Mouse (Mus musculus) CD8-positive naive resting alpha-beta T cell, adult 2 months (primary cell): ENCODE results near the gene Fn3k.

Source experiments
- DNase-seq, 2 experiments: peaks; one replicate each; pipeline ENCODE4 v3.0.0; 2022; ENCODE audit warnings: low read depth in 2 of 2, low spot score in 2 of 2

Gene Fn3k

GRCm38 (mm10) chr11:121434156-121435155 is at the start of gene Fn3k:
Gene Fn3k, plus strand, starts transcription at chr11:121434913.
- DNase-seq: peak; percentile 79 to 88

- no peak for DNase-seq
Measured at GRCm38 (mm10) chr11:121387750-121388553, 46.8 kb upstream of the Fn3k start, which contains the start of gene Rab40b. Gene Rab40b, minus strand, starts transcription at chr11:121388251.

GRCm38 (mm10) chr11:121388554-121388945 is 46.2 kb upstream of the Fn3k start:
- DNase-seq: no peak

DNA sequence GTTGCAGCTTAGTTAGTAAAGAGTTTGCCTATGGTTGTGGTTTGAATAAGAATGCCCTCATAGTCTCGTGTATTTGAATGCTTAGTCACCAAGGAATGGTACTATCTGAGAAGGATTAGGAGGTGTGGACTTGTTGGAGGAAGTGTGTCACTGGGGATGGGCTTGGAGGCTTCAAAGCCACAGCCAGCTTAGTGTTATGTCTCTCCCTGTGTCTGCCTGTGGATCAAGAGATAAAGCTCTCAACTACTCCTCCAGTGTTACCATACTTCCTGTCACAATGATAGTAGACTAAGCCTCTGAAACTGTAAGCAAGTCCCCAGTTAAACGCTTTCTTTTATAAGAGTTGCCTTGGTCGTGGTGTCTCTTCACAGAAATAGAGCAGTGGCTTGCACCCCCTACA is 43.9 kb upstream of the Fn3k start:
- no peak for DNase-seq

DNA sequence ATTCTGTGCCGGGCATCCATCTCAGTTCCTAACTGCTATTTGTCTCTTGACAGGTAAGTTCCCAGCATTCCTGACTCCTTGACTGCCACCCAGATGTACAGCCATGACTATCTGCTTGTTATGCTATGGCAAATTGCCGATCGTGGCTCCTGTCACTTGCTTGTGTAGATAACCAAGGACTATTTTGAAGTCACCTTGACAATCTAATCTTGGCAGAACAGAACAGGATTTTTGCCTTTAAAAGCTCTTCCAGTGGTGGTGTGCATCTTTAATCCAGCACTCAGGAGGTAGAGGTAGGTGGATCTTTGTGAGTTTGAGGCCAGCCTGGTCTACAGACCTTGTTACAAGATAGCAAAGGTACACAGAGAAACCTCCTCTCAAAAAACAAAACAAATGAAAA is 42.3 kb upstream of the Fn3k start:
- no peak for DNase-seq

DNA sequence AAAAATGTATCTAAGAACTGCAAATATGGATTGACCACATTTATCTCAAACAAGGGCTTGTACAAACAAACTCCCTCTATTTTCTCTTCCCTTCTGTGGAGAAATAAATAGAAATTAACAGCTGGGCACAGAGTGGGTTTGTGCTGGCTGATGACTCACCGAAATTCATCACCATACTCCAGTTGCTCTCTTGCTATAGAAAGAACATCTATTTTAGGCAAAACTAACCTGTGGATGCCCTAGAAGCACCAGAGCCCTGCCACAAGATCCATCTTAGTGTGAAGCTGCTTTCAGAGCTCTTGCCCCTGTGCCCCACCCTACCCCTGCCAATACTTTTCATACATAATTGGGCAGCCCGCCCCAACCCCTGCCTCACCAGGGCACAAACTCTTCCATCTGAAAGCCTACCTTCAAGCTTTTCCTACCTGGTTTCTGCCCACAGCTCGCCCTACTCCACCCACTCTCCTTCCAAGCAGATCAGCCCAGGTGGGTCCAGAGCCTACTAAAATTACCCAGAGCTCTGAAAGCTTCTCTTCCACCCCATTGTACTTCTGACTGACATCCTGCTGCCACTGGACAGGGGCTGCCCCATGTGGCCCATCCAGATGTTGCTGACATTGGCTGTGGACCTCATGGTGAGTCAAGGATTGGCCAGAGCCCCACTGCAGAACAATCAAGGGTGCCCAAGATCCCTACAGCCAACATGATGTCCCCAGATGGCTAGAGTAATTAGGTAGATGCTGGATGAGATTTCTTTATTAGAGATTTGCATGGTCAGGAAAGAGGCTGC is 27.2 kb upstream of the Fn3k start:
- DNase-seq: no peak

- no peak for DNase-seq
Measured at GRCm38 (mm10) chr11:121414762-121415161, 20.0 kb upstream of the Fn3k start.

GRCm38 (mm10) chr11:121415351-121415750 is 19.4 kb upstream of the Fn3k start:
- no peak for DNase-seq

GRCm38 (mm10) chr11:121417971-121418370 is 16.7 kb upstream of the Fn3k start:
- DNase-seq: no peak

DNA sequence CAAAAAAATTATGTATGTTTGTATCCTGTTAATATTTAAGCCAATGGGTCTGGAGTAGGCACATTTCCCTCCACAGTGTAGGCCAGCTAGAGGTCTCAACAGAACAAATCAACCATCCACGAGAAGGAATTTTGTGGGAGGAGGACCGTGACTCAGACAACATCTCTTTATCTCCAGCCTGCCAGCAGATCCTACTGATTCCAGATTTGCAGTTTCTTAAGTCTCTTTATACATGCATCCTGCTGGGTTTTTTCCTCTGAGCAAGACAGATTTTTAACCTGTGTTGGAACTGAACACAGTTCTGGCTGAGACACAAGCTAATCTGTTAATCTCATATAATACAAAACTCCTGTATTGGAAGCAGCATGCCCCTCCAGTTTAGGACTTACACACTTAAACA is 15.8 kb upstream of the Fn3k start:
- no peak for DNase-seq

DNA sequence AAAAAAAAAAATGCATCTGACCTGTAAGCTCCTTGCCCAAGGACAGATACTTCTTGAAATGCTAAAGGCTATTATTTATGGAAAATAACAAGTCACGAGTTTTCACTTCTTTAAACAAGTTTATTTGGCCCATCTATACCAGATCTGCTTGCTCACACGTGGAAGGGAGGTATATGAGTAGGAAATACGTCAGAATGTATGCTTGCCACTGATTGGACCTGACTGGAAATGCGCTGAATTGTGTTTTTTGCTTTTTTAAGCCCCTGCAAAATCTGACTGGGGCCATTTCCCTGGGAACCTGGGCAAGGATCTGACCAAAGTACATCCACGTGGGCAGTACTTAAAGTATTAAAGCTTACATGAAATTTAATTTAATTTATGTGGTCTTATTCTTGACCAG is 14.3 kb upstream of the Fn3k start:
- no peak for DNase-seq

GRCm38 (mm10) chr11:121420830-121421552 is 13.7 kb upstream of the Fn3k start, which contains the start of gene Fn3krp:
Gene Fn3krp, plus strand, starts transcription at chr11:121421401.
- peak; percentile 94 to 99 for DNase-seq

DNA sequence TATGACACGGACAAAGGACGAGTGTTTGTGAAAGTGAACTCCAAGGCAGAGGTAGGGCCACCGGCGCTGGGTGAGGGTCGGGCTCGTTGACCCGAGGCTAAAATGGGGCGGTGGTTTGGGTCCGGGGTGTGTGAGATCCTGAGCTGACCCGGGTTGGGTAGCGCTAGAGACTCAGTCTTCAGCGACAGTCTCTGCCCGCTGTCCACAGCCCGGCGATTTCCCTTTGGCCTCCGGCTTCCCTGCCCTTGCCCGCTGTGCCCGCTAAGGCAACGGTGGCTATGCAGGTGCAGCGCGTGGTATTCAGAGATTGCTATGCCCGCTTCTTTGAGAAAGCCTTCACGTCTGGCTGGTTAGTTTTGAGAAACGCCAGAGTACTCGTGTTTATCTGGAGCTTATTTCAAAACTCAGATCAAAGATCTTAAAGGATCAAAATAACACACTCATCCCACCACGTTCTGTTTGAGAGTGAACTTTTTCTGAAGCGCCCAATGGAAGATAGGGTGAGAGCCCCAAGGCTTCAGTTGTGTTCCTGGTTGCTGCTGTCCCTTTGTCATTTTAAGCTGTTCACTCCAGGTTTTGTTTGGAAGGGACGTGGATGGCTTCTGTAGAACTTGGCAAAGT is 13.1 kb upstream of the Fn3k start:
- DNase-seq: peak in 1 of 2 experiments; percentile 1

- DNase-seq: no peak
Measured at GRCm38 (mm10) chr11:121433397-121433796, 1.3 kb upstream of the Fn3k start.

GRCm38 (mm10) chr11:121437236-121437635 is 2.5 kb downstream of the Fn3k start:
- DNase-seq: no peak

GRCm38 (mm10) chr11:121439686-121440292 is 5.1 kb downstream of the Fn3k start:
- no peak for DNase-seq

GRCm38 (mm10) chr11:121441653-121442052 is 6.9 kb downstream of the Fn3k start:
- no peak for DNase-seq

GRCm38 (mm10) chr11:121442076-121442475 is 7.4 kb downstream of the Fn3k start:
- DNase-seq: no peak

DNA sequence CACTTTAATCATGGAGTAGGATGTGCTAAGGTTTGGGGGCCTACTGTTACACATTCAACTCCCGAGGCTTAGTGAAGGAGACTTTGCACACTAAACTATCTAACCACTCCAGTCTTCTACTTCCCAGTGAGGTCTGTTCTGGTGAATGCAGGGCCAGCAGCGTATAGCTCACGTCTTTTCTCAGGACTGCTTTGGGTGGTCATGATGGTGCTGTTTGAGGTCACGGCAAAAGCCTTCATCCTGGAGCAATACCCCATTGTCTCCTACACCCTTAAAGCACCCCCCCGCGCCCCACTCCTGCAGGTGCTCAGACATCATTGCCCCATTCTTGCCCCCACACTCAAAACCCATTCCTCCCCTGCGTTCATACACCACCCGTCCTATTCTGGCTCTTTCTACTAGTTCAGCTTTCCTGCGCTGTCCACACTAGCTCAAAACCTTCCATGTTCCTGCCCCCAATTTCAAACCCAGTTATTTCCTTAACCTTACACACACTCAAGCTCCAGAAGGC is 16.6 kb downstream of the Fn3k start:
- no peak for DNase-seq
